Mouse (Mus musculus): Measurements from ENCODE around the gene Olfr1412.

- TF ChIP-seq CTCF (conservative IDR thresholded peaks at IDR 0.05; ENCODE audit: insufficient read depth, insufficient read length, low read depth, low read length) (no peak), POLR2A (IDR thresholded peaks at IDR 0.05; ENCODE audit: low read depth, low read length) (no peak)
These were observed 53.2 kb downstream of the Olfr1412 start for GRCm38 (mm10) chr1:92638736-92639135.
